Mouse (Mus musculus): Measurements from ENCODE around the gene Dscaml1.

Dscaml1 gene

DNA sequence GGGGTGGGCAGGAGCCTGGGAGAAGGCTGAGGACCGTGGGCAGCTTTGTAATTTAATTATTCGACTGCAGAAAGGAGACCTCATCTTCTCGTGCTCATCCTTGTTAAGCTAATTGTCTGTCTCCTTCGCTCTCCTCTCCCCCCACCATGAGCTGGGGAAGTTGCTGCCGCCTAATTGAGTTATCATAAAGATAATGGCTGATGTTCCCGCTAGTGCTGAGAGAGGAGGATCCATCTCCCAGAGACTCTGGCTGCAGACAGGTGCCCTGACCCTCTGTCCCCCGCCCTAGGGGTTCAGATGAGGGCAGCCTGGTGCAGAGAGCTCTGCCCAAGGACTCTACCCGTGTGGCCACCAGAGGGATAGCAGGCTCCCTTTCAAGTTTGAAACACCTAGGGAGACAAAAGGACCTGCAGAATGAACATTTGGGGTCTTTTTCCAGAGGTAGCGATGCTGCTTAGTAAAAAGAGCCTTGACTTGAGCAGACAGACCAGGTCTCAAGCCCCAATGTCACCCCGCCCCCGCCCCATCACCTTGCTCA lies 256.1 kb downstream of the Dscaml1 start:
- DNase-seq (ENCODE audit: extremely low read depth, low read depth), result no peak

DNA sequence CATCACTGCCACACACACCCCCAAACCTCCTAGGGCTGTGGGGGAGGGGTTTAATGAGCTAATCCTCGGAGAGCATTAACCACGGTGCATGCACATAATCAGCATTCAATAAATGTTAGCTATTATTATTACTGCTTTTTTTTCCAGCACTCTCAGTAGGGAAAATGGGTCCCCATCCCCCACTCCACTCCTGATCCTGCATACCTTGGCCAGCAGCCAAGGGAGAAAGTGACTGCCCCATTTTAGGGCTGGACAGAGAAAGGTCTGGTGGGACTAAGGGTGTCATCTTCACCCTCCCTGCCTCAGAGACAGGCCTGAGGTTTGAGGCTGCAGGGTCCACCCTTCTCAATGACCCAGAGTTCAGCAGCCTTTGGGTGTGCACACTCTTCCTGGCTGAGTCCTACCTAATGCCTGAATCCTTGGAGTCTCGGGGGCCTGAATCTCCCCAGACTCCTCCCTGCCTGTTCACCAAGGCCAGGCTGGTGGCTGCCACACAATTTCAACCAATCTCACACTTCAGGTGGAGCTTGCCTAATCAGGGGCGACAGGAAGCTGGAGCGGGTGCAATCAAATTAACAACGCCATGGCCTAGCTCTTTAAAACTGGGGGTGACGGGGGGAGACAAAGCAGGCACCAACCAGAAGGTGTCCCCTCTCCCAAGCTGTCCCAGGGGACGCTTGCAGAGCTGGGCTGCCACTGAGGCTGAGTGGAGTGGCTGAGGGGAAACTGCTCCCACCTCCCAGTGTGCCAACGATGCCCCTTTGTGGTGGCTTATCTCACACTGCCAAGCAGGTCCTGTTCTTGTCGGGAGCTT lies 267.2 kb downstream of the Dscaml1 start:
- DNase-seq (ENCODE audit: extremely low read depth, low read depth), result peak; percentile 16

DNA sequence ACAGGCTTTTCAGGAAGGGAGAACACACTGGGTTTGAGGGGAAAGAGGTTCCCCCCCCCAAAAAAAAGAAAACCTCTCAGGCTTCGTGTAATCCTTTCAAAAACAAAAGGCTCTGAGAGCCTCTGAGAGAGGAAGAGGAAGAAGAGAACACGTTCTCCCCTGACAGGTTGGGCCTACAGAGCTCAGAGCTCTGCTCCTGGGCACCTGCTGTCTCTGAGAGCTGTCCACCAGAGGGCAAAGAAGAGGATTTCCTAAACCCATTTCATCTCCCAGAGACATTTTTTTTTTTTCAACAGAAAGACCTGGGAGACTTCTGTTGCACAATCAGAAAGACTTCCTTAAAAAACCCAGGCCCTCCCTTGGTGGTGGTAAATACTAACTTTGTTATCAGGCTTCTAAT lies 267.8 kb downstream of the Dscaml1 start:
- DNase-seq (ENCODE audit: extremely low read depth, low read depth), result peak; percentile 21

DNA sequence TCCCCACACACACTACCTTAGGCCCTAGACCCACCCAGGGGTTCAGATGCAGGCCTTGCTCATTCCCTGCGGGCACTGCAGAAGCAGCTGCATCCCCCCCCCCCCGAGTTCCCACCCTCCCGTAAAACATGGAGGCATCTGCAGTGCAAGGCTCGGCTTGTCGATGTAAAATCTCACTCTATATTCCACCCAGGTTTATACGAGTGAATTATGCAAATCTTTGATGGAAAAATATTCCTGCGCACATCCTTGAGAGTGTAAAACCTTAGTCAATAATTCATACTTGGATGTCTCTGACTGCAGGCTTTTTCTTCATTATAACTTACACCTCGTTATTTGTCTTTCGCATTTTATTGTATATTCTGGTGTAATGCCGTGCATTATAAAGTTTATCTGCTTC lies 272.7 kb downstream of the Dscaml1 start:
- DNase-seq (ENCODE audit: extremely low read depth, low read depth), result no peak

DNA sequence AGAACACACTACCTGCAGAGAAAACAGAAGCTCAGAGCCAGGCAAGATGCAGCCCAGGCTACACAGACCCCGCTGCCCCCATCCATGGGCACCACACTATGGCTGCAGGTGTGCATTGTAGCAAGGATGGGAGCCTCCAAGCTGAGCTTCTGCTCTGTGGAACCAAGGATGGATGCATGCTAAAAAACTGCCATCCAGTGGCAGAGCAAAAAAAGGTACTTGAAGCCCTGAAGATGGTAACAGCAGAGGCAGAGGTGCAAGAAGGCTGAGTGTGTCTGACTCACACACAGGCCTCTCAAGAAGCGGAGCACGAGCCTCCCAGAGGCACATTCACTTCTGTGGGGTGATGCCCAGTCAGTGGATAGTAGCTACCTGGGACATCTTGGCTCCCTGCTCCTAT lies 276.8 kb downstream of the Dscaml1 start:
- DNase-seq (ENCODE audit: extremely low read depth, low read depth), result no peak

DNA sequence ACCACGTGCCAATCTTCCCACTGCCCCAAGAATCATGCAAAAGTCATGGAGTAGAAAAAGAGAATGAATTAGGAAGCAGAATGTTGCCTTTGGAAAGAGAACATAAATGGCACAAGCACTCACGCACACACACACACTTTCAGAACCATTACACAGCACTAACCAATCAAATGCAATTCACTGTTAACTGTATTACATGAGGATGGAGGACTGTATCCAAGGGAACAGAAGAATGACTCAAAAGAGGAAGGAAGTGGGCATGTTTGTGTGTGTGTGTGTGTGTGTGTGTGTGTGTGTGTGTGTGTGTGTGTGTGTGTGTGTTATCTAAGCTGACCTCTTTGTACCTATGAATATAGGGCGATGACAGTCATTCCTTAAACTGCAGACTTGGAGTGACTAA lies 278.0 kb downstream of the Dscaml1 start:
- peak; percentile 20 for DNase-seq (ENCODE audit: extremely low read depth, low read depth)

DNA sequence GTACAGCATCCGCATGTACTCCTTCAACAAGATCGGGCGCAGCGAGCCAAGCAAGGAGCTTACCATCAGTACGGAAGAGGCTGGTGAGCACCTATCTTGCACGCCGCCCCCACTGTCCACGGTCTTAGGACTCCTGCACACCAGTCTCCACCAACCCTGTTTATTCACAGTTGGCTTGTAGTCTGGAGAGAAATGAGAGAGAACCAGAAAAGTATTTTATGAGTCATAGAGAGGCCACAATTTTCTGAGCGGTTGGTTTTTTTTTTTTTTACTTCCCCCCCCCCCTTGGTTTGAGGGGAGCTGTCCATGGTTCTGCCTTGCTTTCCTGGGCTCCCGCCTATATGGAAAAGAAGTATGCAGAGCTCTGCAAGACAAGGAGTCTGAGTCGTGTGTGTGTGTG lies 283.9 kb downstream of the Dscaml1 start:
- no peak for DNase-seq (ENCODE audit: extremely low read depth, low read depth)

DNA sequence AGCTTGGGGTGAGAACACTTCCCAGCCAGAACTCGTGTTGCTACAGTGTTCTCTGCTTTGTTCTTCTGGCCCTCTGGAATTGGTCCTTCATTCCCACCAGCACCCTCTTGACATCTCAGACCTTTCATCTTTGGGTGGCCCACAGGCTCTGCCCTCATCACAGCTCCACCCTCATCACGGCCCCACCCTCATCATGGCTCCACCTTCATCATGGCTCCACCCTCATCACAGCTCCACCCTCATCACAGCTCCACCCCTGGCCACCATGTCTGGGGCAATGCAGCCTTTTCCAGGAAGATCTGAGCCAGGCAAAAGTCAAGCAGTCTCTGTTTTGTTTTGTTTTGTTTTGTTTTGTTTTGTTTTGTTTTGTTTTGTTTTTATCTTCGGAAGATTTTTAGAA lies 289.0 kb downstream of the Dscaml1 start:
- no peak for DNase-seq (ENCODE audit: extremely low read depth, low read depth)

DNA sequence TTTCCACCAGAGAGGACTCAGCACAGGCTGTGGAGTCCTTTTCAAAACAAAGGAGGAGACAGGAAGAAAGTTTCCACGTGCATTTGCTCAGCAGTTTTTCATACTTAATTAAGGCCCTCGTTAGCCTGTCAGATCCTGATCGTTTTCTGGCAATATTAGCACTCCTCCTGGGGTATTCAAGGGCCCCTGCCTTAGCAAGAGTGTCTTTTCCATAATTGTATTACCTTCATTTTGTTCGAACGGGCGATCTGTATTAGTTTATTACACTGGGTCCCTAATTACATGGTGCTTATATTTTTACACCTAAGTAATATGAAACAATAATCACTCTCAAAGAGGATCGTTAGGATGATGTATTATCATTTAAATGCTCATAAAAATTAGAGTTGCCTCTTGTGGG lies 293.6 kb downstream of the Dscaml1 start:
- DNase-seq (ENCODE audit: extremely low read depth, low read depth), result no peak

DNA sequence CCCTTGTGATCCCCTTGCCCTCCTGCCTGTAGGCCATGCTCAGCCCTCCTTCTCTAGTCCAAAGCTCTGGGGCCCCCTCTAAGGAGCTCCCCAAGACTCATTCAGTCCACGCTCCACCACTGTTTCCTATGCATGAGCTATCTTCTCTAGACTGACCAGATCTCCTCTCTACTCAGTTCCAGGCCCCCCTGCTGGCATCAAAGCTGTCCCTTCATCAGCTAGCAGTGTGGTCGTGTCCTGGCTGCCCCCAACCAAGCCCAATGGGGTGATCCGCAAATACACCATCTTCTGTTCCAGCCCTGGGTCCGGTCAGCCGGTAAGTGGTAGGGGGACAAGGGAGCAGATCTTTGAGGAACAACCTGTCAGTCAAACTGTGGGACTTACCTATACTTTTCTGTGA lies 305.4 kb downstream of the Dscaml1 start:
- DNase-seq (ENCODE audit: extremely low read depth, low read depth), result no peak

DNA sequence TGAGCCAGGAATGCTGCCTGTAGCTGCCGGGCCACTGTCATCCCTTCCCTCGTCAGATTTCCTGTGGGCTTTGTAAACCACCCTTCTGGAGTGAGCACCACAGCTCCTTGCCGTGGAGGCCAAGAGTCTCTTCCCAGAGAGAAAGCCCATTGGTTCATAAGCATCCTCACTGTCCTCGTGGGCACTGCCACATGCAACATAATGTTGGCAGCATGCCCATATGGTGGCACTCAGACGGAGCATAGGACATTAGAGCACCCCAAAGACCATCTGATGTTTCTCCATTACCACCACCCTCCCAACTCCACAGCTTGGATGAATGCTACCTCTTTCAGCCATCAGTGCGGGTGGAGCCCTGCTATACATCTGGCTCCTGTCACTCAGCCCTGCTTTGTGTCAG lies 306.8 kb downstream of the Dscaml1 start:
- no peak for DNase-seq (ENCODE audit: extremely low read depth, low read depth)

DNA sequence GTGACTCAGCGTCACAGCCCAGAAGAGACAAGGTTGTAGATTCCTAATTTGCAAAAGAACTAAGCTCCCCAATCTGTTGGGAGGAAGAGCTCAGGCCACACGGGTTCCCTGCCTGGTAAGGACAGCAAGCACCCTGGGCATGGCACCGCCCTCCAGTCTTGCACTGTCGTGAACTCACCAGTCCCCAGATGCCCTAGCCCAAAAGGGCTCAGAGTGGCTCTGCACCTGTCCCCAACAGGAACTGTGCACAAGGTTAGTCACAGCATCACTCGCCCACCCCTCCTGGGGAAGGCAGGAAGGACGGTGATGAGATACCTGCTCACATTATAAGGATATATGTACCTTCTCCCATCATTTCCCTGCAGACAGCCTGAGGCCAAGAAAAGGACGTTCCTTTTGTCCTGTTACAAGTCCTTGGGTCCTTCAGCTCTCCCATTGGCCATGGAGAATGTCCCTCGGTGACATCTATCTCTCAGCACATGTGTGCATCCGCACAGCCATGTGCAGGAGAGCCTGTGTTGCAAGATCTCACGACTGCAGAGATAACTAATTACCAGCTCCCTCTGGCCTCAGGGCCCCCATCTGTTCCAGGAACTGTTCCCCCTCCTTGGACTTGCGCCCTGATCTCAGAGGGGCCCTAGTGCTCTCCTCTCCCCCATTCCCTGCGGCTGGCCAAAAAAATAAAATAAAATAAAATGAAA lies 312.7 kb downstream of the Dscaml1 start:
- no peak for DNase-seq (ENCODE audit: extremely low read depth, low read depth)

DNA sequence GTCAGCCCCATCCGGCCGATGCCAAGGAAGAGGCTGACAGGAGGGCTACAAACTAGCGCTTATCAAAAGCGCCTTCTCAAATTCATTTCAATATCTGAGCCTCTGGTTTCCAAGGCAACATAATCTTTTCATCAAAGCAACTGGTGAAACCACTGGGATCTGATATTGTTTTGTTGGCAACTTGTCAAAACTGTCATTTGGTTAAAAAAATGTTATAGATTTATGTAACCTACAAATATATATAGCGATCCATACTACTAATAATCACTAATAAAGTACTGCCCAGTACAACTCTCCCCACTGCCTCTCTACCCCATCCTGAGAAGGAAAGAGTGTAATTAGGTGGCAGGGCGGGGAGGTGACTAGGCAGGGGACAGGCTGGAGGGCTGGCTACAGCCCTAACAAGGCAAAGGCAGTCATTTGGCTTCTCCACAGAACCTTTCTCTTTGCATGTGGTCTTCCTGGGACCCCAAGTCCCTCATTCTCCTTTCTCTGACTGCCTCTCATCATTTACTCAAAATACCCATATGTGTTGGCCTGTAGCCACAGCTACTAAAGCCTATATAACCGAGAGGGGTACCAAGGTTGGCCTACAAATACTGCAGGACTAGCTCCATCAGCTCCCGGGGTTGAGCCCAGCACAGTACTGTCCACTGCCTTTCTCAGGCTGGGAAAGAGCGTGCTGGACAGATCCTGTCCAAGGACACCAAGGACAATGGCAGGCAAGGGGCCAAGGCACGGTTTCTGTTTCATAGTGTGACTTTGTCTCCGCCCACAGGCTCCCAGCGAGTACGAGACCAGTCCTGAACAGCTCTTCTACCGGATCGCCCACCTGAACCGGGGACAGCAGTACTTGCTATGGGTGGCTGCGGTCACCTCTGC lies 313.5 kb downstream of the Dscaml1 start:
- DNase-seq (ENCODE audit: extremely low read depth, low read depth), result no peak

DNA sequence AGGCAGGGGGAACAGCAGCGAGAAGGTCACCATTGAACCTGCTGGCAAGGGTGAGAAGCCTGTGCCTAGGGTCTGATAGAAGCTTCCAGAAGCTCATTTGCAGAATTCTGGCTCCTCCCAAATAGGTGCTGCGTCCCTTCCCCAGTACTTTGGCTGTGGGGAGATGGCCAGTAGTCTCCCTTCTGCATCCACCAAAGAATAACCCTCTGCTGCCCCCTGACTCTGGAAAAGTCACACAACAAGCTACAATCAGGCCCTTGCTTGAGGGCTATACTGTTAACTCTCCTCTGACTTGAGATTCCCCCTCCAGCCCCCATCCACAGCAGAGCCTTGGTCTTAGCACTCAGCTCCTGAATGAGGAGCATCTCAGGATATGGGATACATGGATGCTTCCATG lies 314.2 kb downstream of the Dscaml1 start:
- no peak for DNase-seq (ENCODE audit: extremely low read depth, low read depth)

DNA sequence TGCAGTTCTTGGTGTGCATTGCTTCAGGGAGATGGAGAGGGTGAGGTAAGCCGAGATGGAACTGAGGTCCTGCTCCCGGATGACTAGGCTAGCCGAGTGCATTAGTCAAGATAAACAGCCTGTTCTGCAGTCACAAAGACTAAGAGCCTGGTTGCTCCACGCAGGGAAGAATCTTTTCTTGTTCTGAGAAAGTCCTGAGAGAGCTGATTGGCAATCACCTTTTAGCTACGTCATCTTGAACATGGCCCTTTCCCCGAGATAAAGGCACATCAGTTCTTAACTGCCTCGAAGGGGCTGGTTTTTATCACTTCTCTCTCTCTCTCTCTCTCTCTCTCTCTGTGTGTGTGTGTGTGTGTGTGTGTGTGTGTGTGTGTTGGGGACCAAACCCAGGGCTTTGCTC lies 319.0 kb downstream of the Dscaml1 start:
- DNase-seq (ENCODE audit: extremely low read depth, low read depth), result peak; percentile 36

DNA sequence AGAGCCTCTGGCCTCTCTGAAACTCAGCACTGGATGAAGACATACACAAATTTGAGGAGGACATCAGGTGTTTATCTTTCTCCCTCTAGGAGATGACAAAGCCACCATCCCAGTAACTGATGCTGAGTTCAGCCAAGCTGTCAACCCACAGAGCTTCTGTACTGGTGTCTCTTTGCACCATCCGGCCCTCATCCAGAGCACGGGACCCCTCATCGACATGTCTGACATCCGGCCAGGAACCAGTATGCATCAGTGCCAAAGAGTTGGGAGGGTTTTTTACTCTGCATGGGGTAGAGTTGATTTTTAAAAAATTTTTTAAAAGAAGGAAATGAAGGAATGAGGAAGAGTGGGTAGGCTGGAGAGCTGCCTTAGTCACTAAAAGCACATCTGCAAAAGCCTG lies 323.5 kb downstream of the Dscaml1 start:
- no peak for DNase-seq (ENCODE audit: extremely low read depth, low read depth)

DNA sequence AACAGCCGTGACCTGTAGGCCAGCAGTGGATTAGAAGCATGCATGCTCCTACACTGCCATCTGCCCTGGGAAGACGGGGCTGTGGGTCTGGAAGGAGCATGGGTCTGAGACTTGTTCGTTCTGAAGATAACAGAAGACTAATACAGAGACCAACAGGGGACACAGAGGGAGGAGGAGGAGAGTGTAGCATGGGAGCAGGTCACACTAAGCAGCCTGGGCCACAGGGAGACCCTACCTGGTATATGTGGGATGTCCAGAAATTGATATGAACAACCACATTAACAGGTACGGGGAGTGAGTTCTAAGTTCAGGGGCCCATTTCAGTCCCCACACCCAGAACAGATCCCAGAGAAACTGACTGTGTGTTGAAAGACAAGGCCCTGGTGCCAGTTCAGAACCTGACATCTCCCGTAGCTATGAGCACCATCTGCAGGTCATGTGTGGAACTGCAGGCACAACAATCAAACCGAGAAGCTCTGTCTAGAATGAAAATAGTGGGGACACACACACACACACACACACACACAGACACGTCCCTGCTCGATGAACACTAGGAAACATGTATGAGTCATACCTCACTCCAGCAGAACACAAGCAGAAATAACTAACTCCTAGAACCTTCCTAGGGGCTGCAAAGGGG lies 328.1 kb downstream of the Dscaml1 start:
- peak; percentile 21 for DNase-seq (ENCODE audit: extremely low read depth, low read depth)

DNA sequence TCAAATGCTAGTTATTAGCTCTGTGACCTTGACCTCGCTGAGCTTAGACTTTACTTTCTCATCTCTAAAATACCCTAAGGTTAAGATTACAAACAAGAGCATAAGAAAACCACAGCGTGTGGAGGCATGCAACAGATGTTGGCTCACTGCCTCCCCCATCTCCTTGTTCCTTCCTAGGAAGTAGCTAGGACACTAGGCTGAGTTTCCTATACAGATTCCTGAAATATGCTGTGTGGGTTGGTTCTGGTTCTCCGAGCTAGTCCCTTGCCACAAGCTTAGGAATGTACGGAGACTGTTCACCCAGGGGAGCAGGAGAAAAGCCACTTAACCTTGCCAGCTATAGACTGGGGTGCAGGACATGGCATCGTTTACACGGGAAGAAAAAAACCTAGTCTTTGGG lies 339.8 kb downstream of the Dscaml1 start:
- no peak for DNase-seq (ENCODE audit: extremely low read depth, low read depth)

DNA sequence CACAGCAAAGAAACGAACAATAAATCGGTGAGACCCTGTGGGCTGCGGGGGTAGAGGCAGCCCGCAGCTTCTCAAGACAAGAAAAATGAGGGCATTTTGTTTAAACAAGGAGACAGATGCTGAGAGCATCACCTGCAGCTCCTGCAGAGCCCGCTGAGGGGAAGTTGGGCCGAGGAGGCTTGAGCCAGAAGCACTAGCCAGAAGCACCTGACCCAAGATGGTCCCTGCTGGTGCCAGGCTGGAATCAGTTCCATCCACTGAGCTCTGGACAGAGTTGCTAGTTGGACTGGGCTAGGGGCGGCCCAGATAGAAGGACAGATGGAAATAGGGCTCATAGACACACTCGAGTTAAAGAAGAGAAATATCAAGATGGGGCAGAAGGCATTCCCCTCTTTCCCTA lies 340.7 kb downstream of the Dscaml1 start:
- DNase-seq (ENCODE audit: extremely low read depth, low read depth), result no peak

DNA sequence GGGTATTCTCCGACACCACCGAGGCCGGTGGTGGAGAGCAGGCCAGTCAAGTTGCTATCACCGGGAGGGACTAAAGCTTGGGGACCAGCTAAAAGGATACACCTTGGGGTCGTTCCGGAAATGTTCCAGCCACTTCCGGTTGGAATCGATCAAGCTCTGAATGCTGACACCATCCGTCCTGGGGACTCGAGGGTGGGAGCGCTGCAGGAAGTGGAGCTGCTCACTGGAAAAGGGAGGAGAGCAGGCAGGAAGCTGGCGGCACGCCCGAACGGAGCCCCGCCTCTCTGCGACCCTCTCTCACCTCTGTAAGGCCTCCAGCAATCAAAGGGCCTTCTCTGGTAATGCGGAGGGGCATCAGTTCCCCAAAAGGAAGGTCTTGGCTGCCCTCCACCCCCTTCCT lies 342.0 kb downstream of the Dscaml1 start:
- no peak for DNase-seq (ENCODE audit: extremely low read depth, low read depth)

DNA sequence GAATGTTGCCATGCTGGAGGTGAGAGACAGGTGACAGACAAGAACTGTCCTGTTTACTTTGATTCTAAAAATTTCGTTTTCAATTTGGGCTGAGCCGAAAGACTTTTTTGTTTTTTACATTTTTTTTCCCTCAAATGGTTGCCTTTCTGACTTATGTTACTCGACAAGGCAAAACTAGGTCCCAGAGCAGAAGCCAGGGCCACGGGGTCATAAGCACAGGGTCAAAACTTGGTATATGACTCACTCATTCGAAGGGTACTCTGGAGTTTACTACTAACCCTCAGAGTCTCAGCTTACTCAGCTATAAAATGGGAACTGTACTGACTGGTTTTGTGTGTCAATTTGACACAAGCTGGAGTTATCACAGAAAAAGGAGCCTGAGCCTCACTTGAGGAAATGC lies 343.2 kb downstream of the Dscaml1 start:
- no peak for DNase-seq (ENCODE audit: extremely low read depth, low read depth)

Measured in MEL-GATA-1-ER (cell line).